Mouse (Mus musculus) bone marrow macrophage, adult 2 months (primary cell): ENCODE results near the gene Ces2b.

Experiments used
- CTCF ChIP-seq: IDR thresholded peaks from 2 replicates; pipeline ENCODE4 v1.5.1; 2012; ENCODE audit warnings: low read depth, mild to moderate bottlenecking, low read length, moderate library complexity
- POLR2A ChIP-seq: IDR thresholded peaks from 2 replicates; pipeline ENCODE4 v1.6.1; 2012; ENCODE audit warnings: mild to moderate bottlenecking, low read depth, low read length, borderline replicate concordance

DNA sequence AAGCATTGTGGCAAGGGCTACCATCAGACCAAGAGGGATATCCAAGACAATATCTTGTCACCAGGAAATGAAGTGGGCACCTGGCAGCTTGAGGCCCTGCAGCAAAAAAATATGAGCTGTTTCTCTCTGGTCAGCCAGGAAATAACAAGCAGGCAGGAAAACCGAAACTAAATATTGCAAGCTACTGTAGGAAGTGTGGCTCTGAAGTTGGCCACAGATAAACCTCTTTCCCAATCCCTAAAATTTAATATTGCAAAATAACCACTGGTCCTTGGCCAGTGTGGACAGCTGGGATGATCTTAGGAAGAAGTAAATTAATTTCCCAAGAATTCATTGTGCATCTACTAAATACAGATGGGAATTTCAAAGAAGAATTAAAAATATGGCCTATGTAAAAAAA lies 4.5 kb upstream of the Ces2b start:
- TF ChIP-seq CTCF (no peak), POLR2A (no peak)
